Mouse (Mus musculus) ovary, adult 18-20 months (tissue): ENCODE results near the gene Nebl.

Experiments
- DNase-seq: peaks from one replicate; pipeline ENCODE4 v3.0.0; 2022; ENCODE audit warnings: low spot score, mixed read lengths

The Nebl gene

GRCm38 (mm10) chr2:17710083-17710482 is 21.2 kb downstream of the Nebl start:
- no peak for DNase-seq

- no peak for DNase-seq
Observed at GRCm38 (mm10) chr2:17705964-17706363, 25.3 kb downstream of the Nebl start.

GRCm38 (mm10) chr2:17705426-17705825 is 25.8 kb downstream of the Nebl start:
- no peak for DNase-seq

- no peak for DNase-seq
Observed at GRCm38 (mm10) chr2:17703170-17703512, 28.1 kb downstream of the Nebl start.

GRCm38 (mm10) chr2:17702481-17703169 is 28.6 kb downstream of the Nebl start:
- no peak for DNase-seq

GRCm38 (mm10) chr2:17698161-17699087 is 32.8 kb downstream of the Nebl start:
- no peak for DNase-seq

- no peak for DNase-seq
Observed at GRCm38 (mm10) chr2:17692926-17693325, 38.3 kb downstream of the Nebl start.

GRCm38 (mm10) chr2:17690264-17690663 is 41.0 kb downstream of the Nebl start:
- DNase-seq: no peak

- DNase-seq: no peak
Observed at GRCm38 (mm10) chr2:17687141-17687540, 44.1 kb downstream of the Nebl start.

- DNase-seq: no peak
Observed at GRCm38 (mm10) chr2:17683326-17684040, 47.8 kb downstream of the Nebl start.

- DNase-seq: no peak
Observed at GRCm38 (mm10) chr2:17672156-17672555, 59.1 kb downstream of the Nebl start.

- DNase-seq: no peak
Observed at GRCm38 (mm10) chr2:17671566-17671965, 59.7 kb downstream of the Nebl start.

- DNase-seq: no peak
Observed at GRCm38 (mm10) chr2:17669953-17670352, 61.3 kb downstream of the Nebl start.

GRCm38 (mm10) chr2:17669000-17669399 is 62.3 kb downstream of the Nebl start:
- no peak for DNase-seq

- no peak for DNase-seq
Observed at GRCm38 (mm10) chr2:17658176-17658575, 73.1 kb downstream of the Nebl start.

GRCm38 (mm10) chr2:17650147-17650834 is 81.0 kb downstream of the Nebl start:
- no peak for DNase-seq

- DNase-seq: no peak
Observed at GRCm38 (mm10) chr2:17649728-17650127, 81.5 kb downstream of the Nebl start.

GRCm38 (mm10) chr2:17644282-17645262 is 86.7 kb downstream of the Nebl start:
- DNase-seq: peak; percentile 10

- DNase-seq: no peak
Observed at GRCm38 (mm10) chr2:17643869-17644268, 87.4 kb downstream of the Nebl start.

- DNase-seq: no peak
Observed at GRCm38 (mm10) chr2:17642770-17643169, 88.5 kb downstream of the Nebl start.

- DNase-seq: no peak
Observed at GRCm38 (mm10) chr2:17640861-17641260, 90.4 kb downstream of the Nebl start.
